Comparison of ENCODE assay signal across 24 mouse cellular contexts in genomic region chr8:122464985-122465384, GRCm38 (mm10). TPM values are rescaled to one million over a fixed set of nuclear protein-coding genes. Genes with fewer than 3 reads are reported as not detected.
A peak's percentile ranks its signal among the peaks of the same experiment; 100 is the strongest.
DNase-seq lines count a peak whose midpoint lies in the region; ATAC-seq lines count a peak whose summit lies in the region.
"Had no signal": no experiment of that assay in that cellular context is flagged by ENCODE, and none has a peak within 500 bp of the region (broad histone marks: within the 10 kb centered on the region; RNA-seq: fewer than 3 reads in every experiment).

No protein-coding gene starts in this region.

- no peaks in the 10 kb centered on the region for H3K9me3 ChIP-seq in heart, embryonic 12.5 days (replicated peaks)
- no peaks in the 10 kb centered on the region for H3K9me3 ChIP-seq in megakaryocyte, embryonic 14.5 days
- H3K9me3 ChIP-seq in embryonic facial prominence, embryonic 10.5 days = no peaks in the 10 kb centered on the region
- H3K9me3 ChIP-seq: embryonic facial prominence, embryonic 12.5 days; forebrain, embryonic 15.5 days; G1E; heart, embryonic 10.5 days; heart, embryonic 15.5 days had no signal

- peaks cover 25% of the 10 kb centered on the region for H3K27me3 ChIP-seq in heart, embryonic 12.5 days (replicated peaks)
- no peaks in the 10 kb centered on the region for H3K27me3 ChIP-seq in megakaryocyte, embryonic 14.5 days (replicated peaks)
- peaks cover 36% of the 10 kb centered on the region for H3K27me3 ChIP-seq in embryonic facial prominence, embryonic 10.5 days (replicated peaks; ENCODE audit: low read depth, poor library complexity, severe bottlenecking)

- peak; percentile 51 to 76 for DNase-seq in adrenal gland, adult (ENCODE audit: inconsistent age in 2 of 2, low spot score in 1 of 2)
- DNase-seq in adrenal gland, adult 18-20 months (ENCODE audit: low spot score in 2 of 2) = no peak
- peak; percentile 89 for DNase-seq in heart, adult 11 months
- no peak for DNase-seq in embryonic facial prominence, embryonic 10.5 days (ENCODE audit: low spot score)
- DNase-seq: B cell, adult 2 months; cerebellum, adult 11 months; cerebellum, adult 8-10 months; cerebellum, postnatal 14 days; embryo, embryonic 11 days; gastrocnemius, postnatal 36 days; heart, adult 18-20 months; heart, postnatal 14 days had no signal

- no peak overlapping the region for H3K4me3 ChIP-seq in heart, embryonic 12.5 days
- peak overlapping the region; percentile 79 for H3K4me3 ChIP-seq in megakaryocyte, embryonic 14.5 days (replicated peaks)
- no peak overlapping the region for H3K4me3 ChIP-seq in embryonic facial prominence, embryonic 10.5 days
- H3K4me3 ChIP-seq: embryonic facial prominence, embryonic 12.5 days; forebrain, embryonic 15.5 days; heart, embryonic 10.5 days; heart, embryonic 15.5 days had no signal

- no peak overlapping the region for H3K4me2 ChIP-seq in heart, embryonic 12.5 days
- H3K4me2 ChIP-seq: embryonic facial prominence, embryonic 12.5 days; forebrain, embryonic 15.5 days; heart, embryonic 15.5 days; hindbrain, embryonic 14.5 days had no signal

- no peak overlapping the region for H3K27ac ChIP-seq in heart, embryonic 12.5 days (ENCODE audit: poor library complexity, severe bottlenecking)
- 0 out of 2 replicates have a peak overlapping the region, but pooled peaks have one; percentile 20 for H3K27ac ChIP-seq in embryonic facial prominence, embryonic 10.5 days (replicated peaks)
- H3K27ac ChIP-seq: embryonic facial prominence, embryonic 12.5 days; forebrain, embryonic 15.5 days; heart, embryonic 10.5 days; heart, embryonic 15.5 days; hindbrain, embryonic 14.5 days had no signal

- H3K36me3 ChIP-seq in heart, embryonic 12.5 days = peaks cover 44% of the 10 kb centered on the region
- peaks cover 52% of the 10 kb centered on the region for H3K36me3 ChIP-seq in megakaryocyte, embryonic 14.5 days (replicated peaks; ENCODE audit: low read length)
- H3K36me3 ChIP-seq in embryonic facial prominence, embryonic 10.5 days (replicated peaks) = peaks cover 49% of the 10 kb centered on the region

- H3K4me1 ChIP-seq in heart, embryonic 12.5 days (replicated peaks) = peaks cover 50% of the 10 kb centered on the region
- H3K4me1 ChIP-seq in megakaryocyte, embryonic 14.5 days = peaks cover 97% of the 10 kb centered on the region
- peaks cover 52% of the 10 kb centered on the region for H3K4me1 ChIP-seq in embryonic facial prominence, embryonic 10.5 days

- no peak overlapping the region for H3K9ac ChIP-seq in heart, embryonic 12.5 days
- H3K9ac ChIP-seq: embryonic facial prominence, embryonic 12.5 days; forebrain, embryonic 15.5 days; heart, embryonic 15.5 days; hindbrain, embryonic 14.5 days had no signal

- no peak for ATAC-seq in heart, embryonic 12.5 days (ENCODE audit: insufficient number of reproducible peaks, low FRiP score)
- no peak for ATAC-seq in megakaryocyte, adult 5-6 weeks (ENCODE audit: poor library complexity, severe bottlenecking)
- ATAC-seq: forebrain, embryonic 15.5 days had no signal

- 55% methylated on average over 7 of the region's 7 CpGs for WGBS in heart, embryonic 12.5 days
- 57% methylated on average over 7 of the region's 7 CpGs for WGBS in embryonic facial prominence, embryonic 10.5 days

RNA-seq across cellular contexts. Expression of gene Snai3, which starts 4.5 kb away (rescaled TPM):
- total RNA-seq in adrenal gland, adult 18-20 months (2021) = not detected
- 2.1 and 2.3 TPM in 2 replicates for polyA plus RNA-seq in heart, embryonic 12.5 days (2016; fragmentation: Nextera tagmentation; extraction: Ambion mirVana)
- polyA plus RNA-seq in megakaryocyte, embryonic 14.5 days (2012; ENCODE audit: insufficient read depth, low replicate concordance) = 2.8 and 8.0 TPM in 2 replicates
- total RNA-seq in megakaryocyte, adult 5-6 weeks (2015) = 0.09 and 0.25 TPM in 2 replicates
- total RNA-seq in megakaryocyte, adult 5-6 weeks (2017) = not detected in 2 replicates
- 0.57 and 0.67 TPM in 2 replicates for polyA plus RNA-seq in embryonic facial prominence, embryonic 10.5 days (2016; fragmentation: Nextera tagmentation; extraction: Ambion mirVana)
- total RNA-seq: common myeloid progenitor, adult 5-6 weeks; G1E; hematopoietic stem cell, adult 5-6 weeks had no signal
- polyA plus RNA-seq: forebrain, embryonic 11.5 days; forebrain, embryonic 15.5 days; G1E; hindbrain, embryonic 14.5 days had no signal

RNA-seq across cellular contexts. Expression of gene Rnf166, which starts 10.9 kb away (rescaled TPM):
- total RNA-seq in adrenal gland, adult 18-20 months (2021) = 10 to 100 TPM; 39.1 to 66.6 TPM
- polyA plus RNA-seq in heart, embryonic 12.5 days (2016; fragmentation: Nextera tagmentation; extraction: Ambion mirVana) = 33.7 and 39.7 TPM in 2 replicates
- polyA plus RNA-seq in megakaryocyte, embryonic 14.5 days (2012; ENCODE audit: insufficient read depth, low replicate concordance) = 86.9 and 219 TPM in 2 replicates
- total RNA-seq in megakaryocyte, adult 5-6 weeks (2015) = 42.0 and 48.6 TPM in 2 replicates
- 50.8 and 59.5 TPM in 2 replicates for total RNA-seq in megakaryocyte, adult 5-6 weeks (2017)
- 32.1 and 33.6 TPM in 2 replicates for polyA plus RNA-seq in embryonic facial prominence, embryonic 10.5 days (2016; fragmentation: Nextera tagmentation; extraction: Ambion mirVana)

RNA-seq across cellular contexts. Expression of gene Ctu2, which starts 11.0 kb away (rescaled TPM):
- total RNA-seq in adrenal gland, adult 18-20 months (2021) = 10 to 100 TPM; 20.8 to 24.2 TPM
- 30.0 and 31.1 TPM in 2 replicates for polyA plus RNA-seq in heart, embryonic 12.5 days (2016; fragmentation: Nextera tagmentation; extraction: Ambion mirVana)
- 40.5 and 70.3 TPM in 2 replicates for polyA plus RNA-seq in megakaryocyte, embryonic 14.5 days (2012; ENCODE audit: insufficient read depth, low replicate concordance)
- 13.5 and 16.2 TPM in 2 replicates for total RNA-seq in megakaryocyte, adult 5-6 weeks (2015)
- total RNA-seq in megakaryocyte, adult 5-6 weeks (2017) = 4.7 and 7.7 TPM in 2 replicates
- 69.9 and 72.9 TPM in 2 replicates for polyA plus RNA-seq in embryonic facial prominence, embryonic 10.5 days (2016; fragmentation: Nextera tagmentation; extraction: Ambion mirVana)

RNA-seq across cellular contexts. Expression of gene Mvd, which starts 21.8 kb away (rescaled TPM):
- total RNA-seq in adrenal gland, adult 18-20 months (2021) = 10 to 100 TPM; 20.1 to 20.3 TPM
- 22.8 and 24.1 TPM in 2 replicates for polyA plus RNA-seq in heart, embryonic 12.5 days (2016; fragmentation: Nextera tagmentation; extraction: Ambion mirVana)
- polyA plus RNA-seq in megakaryocyte, embryonic 14.5 days (2012; ENCODE audit: insufficient read depth, low replicate concordance) = 66.0 and 142 TPM in 2 replicates
- total RNA-seq in megakaryocyte, adult 5-6 weeks (2015) = 9.8 and 10.3 TPM in 2 replicates
- 15.2 and 15.6 TPM in 2 replicates for total RNA-seq in megakaryocyte, adult 5-6 weeks (2017)
- polyA plus RNA-seq in embryonic facial prominence, embryonic 10.5 days (2016; fragmentation: Nextera tagmentation; extraction: Ambion mirVana) = 51.2 and 59.9 TPM in 2 replicates

RNA-seq across cellular contexts. Expression of gene Cyba, which starts 32.3 kb away (rescaled TPM):
- 10 to 100 TPM; 29.0 to 53.7 TPM for total RNA-seq in adrenal gland, adult 18-20 months (2021)
- 175 and 182 TPM in 2 replicates for polyA plus RNA-seq in heart, embryonic 12.5 days (2016; fragmentation: Nextera tagmentation; extraction: Ambion mirVana)
- 3,699 and 12,582 TPM in 2 replicates for polyA plus RNA-seq in megakaryocyte, embryonic 14.5 days (2012; ENCODE audit: insufficient read depth, low replicate concordance)
- total RNA-seq in megakaryocyte, adult 5-6 weeks (2015) = 547 and 634 TPM in 2 replicates
- total RNA-seq in megakaryocyte, adult 5-6 weeks (2017) = 285 and 337 TPM in 2 replicates
- polyA plus RNA-seq in embryonic facial prominence, embryonic 10.5 days (2016; fragmentation: Nextera tagmentation; extraction: Ambion mirVana) = 60.2 and 62.6 TPM in 2 replicates

Comparison
In these comparisons a context has a peak if more than half of its experiments do, and no peak if none do; other contexts are left out.
1. DNase-seq: peak in adrenal gland, adult (2 of 2) and heart, adult 11 months (single experiment); none in adrenal gland, adult 18-20 months (0 of 2) and embryonic facial prominence, embryonic 10.5 days (single experiment).